Mouse (Mus musculus) CH12.LX (cell line): ENCODE data around the gene Gm10945. TPM values are rescaled to one million over a fixed set of nuclear protein-coding genes. Genes with fewer than 3 reads are reported as not detected.

Experiments used
- polyA plus RNA-seq: library from polyadenylated mRNA; unstranded; fragments of >175 nt; gene quantifications from 2 replicates; pipeline ENCODE4 v1.2.1, GENCODE M21; 2012; ENCODE audit warnings: low read depth; ENCODE audit not compliant: insufficient read length
- total RNA-seq, 2 experiments: library from RNA; depleted of rRNA; stranded (reverse); fragments of 300-350 nt in 1 of 2; fragments of >200 nt in 1 of 2; gene quantifications; 2 replicates each; pipeline ENCODE4 v1.2.3; 2012 to 2014

Gm10945 gene
- total and polyA plus RNA-seq, 3 experiments: not detected

Other genes starting within 250 kb of the Gm10945 start
- gene Oprm1, start 3.3 kb downstream of the Gm10945 start, total RNA-seq (2012; rRNA removed): not detected in 2 replicates
- gene Oprm1, start 3.3 kb downstream of the Gm10945 start, total RNA-seq (2014; rRNA removed): not detected in 2 replicates
- gene Oprm1, start 3.3 kb downstream of the Gm10945 start, polyA plus RNA-seq: not detected in 2 replicates